Mouse (Mus musculus) embryonic facial prominence, embryonic 15.5 days (tissue): Measurements from ENCODE around the gene Il6ra. TPM values are rescaled to one million over a fixed set of nuclear protein-coding genes. Genes with fewer than 3 reads are reported as not detected.

Experiments
- ATAC-seq: fragments of 200-750 bp; cut with Nextera tagmentation; 2 replicates; pipeline ENCODE4 v1.8.0; 2017; ENCODE audit warnings: low read depth, moderate TSS enrichment; ENCODE audit not compliant: insufficient number of reproducible peaks, low FRiP score, low TSS enrichment
- H3K27ac ChIP-seq: fragments of 300-500 bp; sonication (generic); replicated peaks from 2 replicates; pipeline ENCODE4 v1.5.1; 2015; ENCODE audit warnings: mild to moderate bottlenecking, inconsistent platforms
- H3K27me3 ChIP-seq: fragments of 300-500 bp; sonication (generic); 2 replicates; pipeline ENCODE4 v1.6.1; 2015; ENCODE audit warnings: inconsistent platforms
- H3K36me3 ChIP-seq: fragments of 300-500 bp; sonication (generic); 2 replicates; pipeline ENCODE4 v1.6.1; 2015; ENCODE audit warnings: mild to moderate bottlenecking, inconsistent platforms
- H3K4me1 ChIP-seq: fragments of 300-500 bp; sonication (generic); 2 replicates; pipeline ENCODE4 v1.6.1; 2015; ENCODE audit warnings: inconsistent platforms
- H3K4me2 ChIP-seq: fragments of 300-500 bp; sonication (generic); replicated peaks from 2 replicates; pipeline ENCODE4 v1.6.1; 2015; ENCODE audit warnings: mild to moderate bottlenecking, inconsistent platforms
- H3K4me3 ChIP-seq: fragments of 300-500 bp; sonication (generic); replicated peaks from 2 replicates; pipeline ENCODE4 v1.5.1; 2015; ENCODE audit warnings: mild to moderate bottlenecking, inconsistent platforms
- H3K9ac ChIP-seq: fragments of 300-500 bp; sonication (generic); 2 replicates; pipeline ENCODE4 v1.6.1; 2015; ENCODE audit warnings: inconsistent platforms
- H3K9me3 ChIP-seq: fragments of 300-500 bp; sonication (generic); replicated peaks from 2 replicates; pipeline ENCODE4 v1.6.1; 2016; ENCODE audit warnings: inconsistent platforms
- WGBS: fragments of 180-500 bp; shearing (Covaris S2); methylation state at CpG from one replicate; pipeline ENCODE4 v1.1.7; 2015; 5-methylcytosine and 5-hydroxymethylcytosine counted together
- polyA plus RNA-seq: library from polyadenylated mRNA; unstranded; fragments of >200 nt; fragmentation: Nextera tagmentation; extraction: Ambion mirVana; gene quantifications from 2 replicates; pipeline ENCODE4 v1.2.1, GENCODE M21; 2015

The Il6ra gene
- polyA plus RNA-seq, 1 experiment from 2014 or later = 3.4 TPM

DNA sequence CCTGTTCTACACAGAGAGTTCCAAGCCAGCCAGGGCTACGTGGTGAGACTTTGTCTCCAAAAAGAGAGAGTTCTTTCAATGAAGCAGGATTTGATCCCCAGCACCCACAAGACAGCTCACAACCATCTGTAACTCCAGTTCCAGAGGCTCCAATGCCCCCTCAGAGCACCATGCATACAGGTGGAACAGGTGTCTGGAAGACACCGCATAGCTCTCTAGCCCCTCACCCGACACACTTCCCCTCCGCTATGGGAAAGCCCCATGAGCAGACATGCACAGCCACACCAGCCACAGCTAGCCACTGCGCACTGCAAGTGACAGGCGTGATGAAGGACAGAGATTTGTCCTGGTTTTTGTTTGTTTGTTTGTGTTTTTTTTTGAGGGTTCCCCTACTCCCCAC lies 4.2 kb downstream of the Il6ra start:
- Histone ChIP-seq H3K27me3 (peaks cover 17% of the 10 kb centered on the region), H3K9me3 (no peaks in the 10 kb centered on the region), H3K4me3 (no peak overlapping the region), H3K36me3 (no peaks in the 10 kb centered on the region), H3K27ac (no peak overlapping the region), H3K9ac (no peak overlapping the region), H3K4me1 (peaks cover 21% of the 10 kb centered on the region), H3K4me2 (no peak overlapping the region)
- WGBS = 70% methylated on average over 6 of the region's 6 CpGs
- no peak for ATAC-seq

DNA sequence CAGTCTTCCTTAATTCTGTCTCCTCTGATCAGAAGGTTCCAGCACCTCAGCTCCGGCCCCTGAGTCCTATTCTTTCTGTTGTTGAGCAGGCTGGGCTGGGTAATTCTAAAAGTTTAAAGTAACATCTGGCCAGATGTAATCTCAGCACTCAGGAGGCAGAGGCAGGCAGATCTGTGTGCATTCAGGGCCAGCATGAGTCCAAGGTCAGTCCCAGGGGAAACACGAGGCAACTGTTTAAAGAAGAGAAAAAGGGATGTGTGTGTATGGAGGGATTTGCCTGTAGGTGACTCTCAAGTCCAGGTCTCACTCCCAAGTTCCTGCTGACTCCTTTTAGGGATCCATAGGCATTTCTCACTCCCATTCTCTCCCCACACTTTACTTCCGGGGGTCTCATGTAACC lies 5.2 kb downstream of the Il6ra start:
- Histone ChIP-seq H3K27ac (no peak overlapping the region), H3K4me1 (peaks cover 13% of the 10 kb centered on the region), H3K27me3 (peaks cover 9% of the 10 kb centered on the region), H3K9ac (no peak overlapping the region), H3K36me3 (no peaks in the 10 kb centered on the region), H3K4me2 (no peak overlapping the region), H3K9me3 (no peaks in the 10 kb centered on the region), H3K4me3 (no peak overlapping the region)
- WGBS = 79% methylated on average over 3 of the region's 3 CpGs
- no peak for ATAC-seq

DNA sequence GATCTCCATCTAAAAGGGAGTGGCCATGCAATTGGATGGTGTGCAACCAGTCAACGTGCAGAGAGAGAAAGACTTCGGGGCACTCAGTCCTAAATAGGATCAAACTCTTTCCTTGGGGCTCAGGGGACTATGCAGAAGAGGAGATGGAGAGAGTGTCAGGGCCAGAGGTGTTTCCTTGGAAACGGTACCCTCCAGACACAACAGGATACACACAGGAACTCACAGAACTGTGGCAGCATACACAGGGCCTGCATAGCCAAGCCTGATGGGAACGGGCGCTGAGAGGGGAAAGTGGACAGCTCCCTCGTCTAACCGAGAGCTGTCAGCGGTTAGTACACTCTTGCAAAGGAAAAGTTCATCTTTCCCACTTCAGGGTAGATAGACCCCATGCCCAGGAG lies 13.5 kb downstream of the Il6ra start:
- no peaks in the 10 kb centered on the region for H3K9me3 ChIP-seq
- peaks cover 32% of the 10 kb centered on the region for H3K4me1 ChIP-seq
- 62% methylated on average over 8 of the region's 8 CpGs for WGBS
- H3K27me3 ChIP-seq = no peaks in the 10 kb centered on the region
- ATAC-seq = no peak
- no peak overlapping the region for H3K4me3 ChIP-seq
- H3K9ac ChIP-seq = no peak overlapping the region
- H3K4me2 ChIP-seq = no peak overlapping the region
- no peaks in the 10 kb centered on the region for H3K36me3 ChIP-seq
- no peak overlapping the region for H3K27ac ChIP-seq

DNA sequence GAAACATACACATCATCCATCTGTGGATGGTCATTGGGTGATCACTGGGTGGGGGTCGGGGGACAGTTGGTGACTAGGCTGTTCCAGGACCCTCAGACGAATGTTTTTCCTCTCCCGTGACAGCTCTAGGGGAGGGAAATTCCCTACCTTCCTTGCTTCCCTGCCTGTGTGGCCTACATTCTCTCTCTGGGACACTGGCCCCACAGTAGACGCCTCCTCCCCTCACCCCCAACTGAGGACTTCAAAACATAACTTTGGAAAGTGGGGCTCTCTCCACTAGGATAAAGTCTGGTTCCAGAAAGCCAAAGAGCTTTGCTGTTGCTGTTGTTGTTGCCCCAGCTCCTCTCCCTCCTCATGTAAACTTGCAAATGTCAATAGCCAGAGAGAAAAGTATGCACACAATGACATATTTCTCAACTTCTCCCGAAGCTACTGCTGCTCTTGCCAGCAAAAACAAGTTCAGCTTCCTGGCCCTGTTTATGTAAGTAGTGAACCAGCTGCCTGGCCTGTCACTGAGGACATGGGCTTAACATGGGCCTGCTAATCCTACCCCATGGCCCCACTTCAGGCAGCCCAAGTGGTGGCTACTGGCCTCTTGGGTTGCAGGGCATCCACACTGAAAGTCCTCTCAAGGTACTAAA lies 14.0 kb downstream of the Il6ra start:
- H3K27me3 ChIP-seq = no peaks in the 10 kb centered on the region
- H3K27ac ChIP-seq = peak overlapping the region; percentile 51; the same call in 1 of the 2 replicates
- H3K9me3 ChIP-seq = no peaks in the 10 kb centered on the region
- WGBS = 44% methylated on average over 5 of the region's 5 CpGs
- H3K9ac ChIP-seq = no peak overlapping the region
- H3K4me2 ChIP-seq = no peak overlapping the region
- ATAC-seq = no peak
- no peak overlapping the region for H3K4me3 ChIP-seq
- no peaks in the 10 kb centered on the region for H3K36me3 ChIP-seq
- peaks cover 32% of the 10 kb centered on the region for H3K4me1 ChIP-seq

DNA sequence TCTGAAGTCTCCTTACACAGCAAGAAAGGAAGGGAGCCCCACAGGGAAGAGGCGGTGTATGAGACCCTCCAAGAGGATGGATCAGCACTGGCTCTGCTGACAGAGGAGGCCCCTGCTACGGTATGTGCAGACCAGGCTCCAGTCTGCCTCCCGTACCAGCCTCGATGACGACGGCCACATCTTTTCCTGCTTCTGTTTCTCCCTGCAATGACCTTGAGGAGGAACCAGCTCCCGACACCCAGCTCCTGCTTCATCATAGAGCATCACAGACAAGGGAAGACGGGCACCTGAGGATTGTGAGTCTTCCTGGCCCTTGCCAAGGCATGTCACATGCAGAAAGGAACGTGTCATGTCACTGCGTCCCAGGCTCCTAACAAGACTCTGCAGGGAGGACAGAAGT lies 15.0 kb downstream of the Il6ra start:
- no peak for ATAC-seq
- H3K9me3 ChIP-seq = no peaks in the 10 kb centered on the region
- no peaks in the 10 kb centered on the region for H3K27me3 ChIP-seq
- H3K4me3 ChIP-seq = no peak overlapping the region
- H3K27ac ChIP-seq = peak overlapping the region; percentile 78
- peaks cover 32% of the 10 kb centered on the region for H3K4me1 ChIP-seq
- H3K36me3 ChIP-seq = no peaks in the 10 kb centered on the region
- no peak overlapping the region for H3K9ac ChIP-seq
- whole genome bisulfite sequencing = 52% methylated on average over 10 of the region's 10 CpGs
- no peak overlapping the region for H3K4me2 ChIP-seq

DNA sequence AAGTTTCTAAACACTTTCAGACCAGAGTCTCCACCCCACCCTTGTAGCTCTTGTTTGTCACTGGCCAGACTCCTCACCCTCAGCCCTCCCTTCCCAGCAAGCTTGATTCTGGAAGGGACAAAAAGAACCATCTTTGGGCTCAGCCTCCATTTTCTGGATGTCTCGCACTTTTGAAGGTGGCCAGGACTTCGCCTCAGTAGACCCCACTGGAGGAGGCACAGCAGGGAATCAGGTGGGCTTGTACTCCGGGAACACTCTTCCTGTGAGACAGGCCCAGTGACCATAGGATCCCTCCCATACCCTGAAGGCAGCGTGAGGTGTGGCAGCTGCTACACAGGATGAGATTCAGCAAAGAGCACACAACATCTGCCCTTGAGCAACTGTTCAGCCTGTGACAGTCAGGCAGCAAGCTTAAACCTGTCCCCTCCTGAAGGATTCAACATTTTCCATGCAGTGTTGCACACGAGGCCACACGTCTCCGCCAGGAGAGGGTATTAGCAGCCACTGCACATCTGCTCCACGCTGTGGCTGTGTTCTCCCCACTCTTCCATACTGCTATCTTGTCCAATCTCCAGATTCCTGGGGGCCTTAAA lies 15.7 kb downstream of the Il6ra start:
- Histone ChIP-seq H3K4me3 (no peak overlapping the region), H3K27me3 (no peaks in the 10 kb centered on the region), H3K9ac (no peak overlapping the region), H3K36me3 (no peaks in the 10 kb centered on the region), H3K4me1 (peaks cover 32% of the 10 kb centered on the region), H3K4me2 (no peak overlapping the region), H3K27ac (peak overlapping the region; percentile 78), H3K9me3 (no peaks in the 10 kb centered on the region)
- no peak for ATAC-seq
- 49% methylated on average over 8 of the region's 8 CpGs for WGBS

DNA sequence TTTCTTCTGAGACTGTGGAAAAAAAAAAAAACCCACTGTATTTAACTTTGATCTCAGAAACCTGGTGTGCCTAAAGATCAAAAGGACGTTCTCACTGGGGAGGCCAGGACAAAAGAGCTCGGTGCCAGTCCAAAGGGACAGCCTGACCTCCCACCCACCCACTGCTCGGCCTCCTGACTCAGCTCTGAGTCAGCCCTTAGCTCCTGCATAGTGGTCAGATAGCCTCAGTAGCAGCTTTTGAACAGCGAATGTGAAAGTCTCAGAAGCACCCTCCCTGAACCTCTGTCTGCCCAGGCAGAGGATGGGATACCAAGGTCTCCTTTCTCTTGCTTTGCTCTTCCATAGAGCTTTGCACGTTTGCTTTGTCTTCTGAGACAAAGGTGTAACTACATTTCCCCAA lies 16.4 kb downstream of the Il6ra start:
- Histone ChIP-seq H3K4me1 (peaks cover 30% of the 10 kb centered on the region), H3K9ac (no peak overlapping the region), H3K4me3 (no peak overlapping the region), H3K27me3 (no peaks in the 10 kb centered on the region), H3K36me3 (no peaks in the 10 kb centered on the region), H3K9me3 (no peaks in the 10 kb centered on the region), H3K4me2 (no peak overlapping the region), H3K27ac (no peak overlapping the region)
- 25% methylated on average over 5 of the region's 5 CpGs for WGBS
- ATAC-seq = no peak

DNA sequence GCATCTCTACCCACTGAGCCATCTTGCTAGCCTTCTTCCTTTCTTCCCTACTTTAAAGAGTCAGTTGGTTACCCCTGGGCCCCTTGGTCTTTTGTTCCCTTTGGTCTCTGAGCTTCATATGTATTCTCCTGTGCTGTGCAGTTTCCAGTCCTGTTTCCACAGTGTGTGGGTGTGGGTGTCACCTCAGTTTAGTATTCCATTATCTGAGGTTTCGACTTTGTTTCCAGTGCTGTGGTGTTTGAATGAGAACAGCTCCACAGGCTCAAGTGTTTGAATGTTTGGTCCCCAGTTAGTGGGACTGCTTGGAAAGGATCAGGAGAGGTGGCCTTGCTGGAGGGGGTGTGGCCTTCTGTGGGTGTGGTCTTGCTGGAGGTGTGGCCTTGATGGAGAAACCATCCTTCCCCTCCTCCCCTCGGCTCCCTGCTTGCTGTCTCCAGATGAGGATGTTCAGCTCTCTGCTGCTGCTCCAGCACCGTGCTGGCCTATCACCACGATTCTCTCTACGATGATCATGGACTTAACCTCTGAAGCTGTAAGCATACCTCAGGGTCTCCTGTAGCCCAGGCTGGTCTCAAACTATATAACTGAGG lies 20.4 kb downstream of the Il6ra start:
- H3K36me3 ChIP-seq = no peaks in the 10 kb centered on the region
- H3K27ac ChIP-seq = no peak overlapping the region
- H3K4me1 ChIP-seq = peaks cover 10% of the 10 kb centered on the region
- WGBS = 81% methylated on average over 5 of the region's 5 CpGs
- H3K27me3 ChIP-seq = no peaks in the 10 kb centered on the region
- H3K4me2 ChIP-seq = no peak overlapping the region
- H3K9ac ChIP-seq = no peak overlapping the region
- no peak overlapping the region for H3K4me3 ChIP-seq
- no peaks in the 10 kb centered on the region for H3K9me3 ChIP-seq
- no peak for ATAC-seq

DNA sequence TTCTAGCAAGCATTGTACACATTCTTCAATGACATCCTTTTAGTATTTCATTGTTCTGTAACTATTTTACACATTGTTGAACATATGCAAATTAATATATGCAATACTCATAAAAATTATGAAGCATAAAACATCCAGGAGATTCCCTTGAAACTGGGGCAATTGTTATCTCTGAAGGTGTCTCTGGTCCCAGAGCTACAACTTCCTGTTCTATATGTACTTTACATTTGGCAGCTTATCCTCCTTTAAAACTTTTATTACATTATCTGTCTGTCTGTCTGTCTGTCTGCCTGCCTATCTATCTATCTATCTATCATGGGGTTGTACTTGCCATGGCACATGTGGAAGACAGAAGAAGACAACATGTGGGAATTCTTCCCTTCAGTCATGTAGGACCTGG lies 21.3 kb downstream of the Il6ra start:
- no peak overlapping the region for H3K9ac ChIP-seq

DNA sequence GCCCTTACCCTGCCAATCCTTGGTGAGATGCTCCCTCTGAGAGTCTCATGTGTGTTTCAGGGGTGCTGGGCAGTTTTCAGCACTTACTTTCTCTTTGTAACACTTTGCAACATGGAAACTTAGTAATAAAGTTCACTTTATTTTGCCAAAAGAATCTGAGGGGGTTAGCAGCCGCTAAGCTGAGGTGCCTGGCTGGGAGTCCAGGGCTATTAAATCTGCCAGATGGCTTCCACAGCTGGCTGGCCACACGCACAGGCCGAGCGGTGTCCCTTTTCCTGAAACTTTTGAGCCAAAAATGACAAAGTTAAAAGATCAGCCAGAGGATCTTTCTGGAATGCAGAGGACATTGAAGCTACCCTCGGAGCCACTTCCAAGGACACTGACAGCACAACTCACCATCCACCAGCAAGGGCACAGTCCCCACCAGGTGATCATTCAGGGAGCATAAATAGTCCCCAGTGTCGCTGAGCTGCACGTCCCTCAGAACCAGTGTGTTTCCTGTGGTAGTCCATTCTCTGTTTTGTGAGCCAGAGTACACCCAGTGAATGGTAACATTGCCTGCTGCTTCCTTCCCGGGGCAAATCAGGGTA lies 23.1 kb downstream of the Il6ra start:
- Histone ChIP-seq H3K4me2 (no peak overlapping the region), H3K27me3 (no peaks in the 10 kb centered on the region), H3K9me3 (no peaks in the 10 kb centered on the region), H3K36me3 (no peaks in the 10 kb centered on the region), H3K4me1 (no peaks in the 10 kb centered on the region), H3K9ac (no peak overlapping the region), H3K4me3 (no peak overlapping the region), H3K27ac (no peak overlapping the region)
- no peak for ATAC-seq
- 68% methylated on average over 8 of the region's 8 CpGs for WGBS

More for the DNA sequence above, 21.3 kb downstream of the Il6ra start:
- Histone ChIP-seq H3K27me3 (no peaks in the 10 kb centered on the region), H3K9me3 (no peaks in the 10 kb centered on the region), H3K4me1 (peaks cover 4% of the 10 kb centered on the region; the same call in 1 of the 2 replicates), H3K4me3 (no peak overlapping the region), H3K27ac (no peak overlapping the region), H3K36me3 (no peaks in the 10 kb centered on the region), H3K4me2 (no peak overlapping the region)
- ATAC-seq = no peak

DNA sequence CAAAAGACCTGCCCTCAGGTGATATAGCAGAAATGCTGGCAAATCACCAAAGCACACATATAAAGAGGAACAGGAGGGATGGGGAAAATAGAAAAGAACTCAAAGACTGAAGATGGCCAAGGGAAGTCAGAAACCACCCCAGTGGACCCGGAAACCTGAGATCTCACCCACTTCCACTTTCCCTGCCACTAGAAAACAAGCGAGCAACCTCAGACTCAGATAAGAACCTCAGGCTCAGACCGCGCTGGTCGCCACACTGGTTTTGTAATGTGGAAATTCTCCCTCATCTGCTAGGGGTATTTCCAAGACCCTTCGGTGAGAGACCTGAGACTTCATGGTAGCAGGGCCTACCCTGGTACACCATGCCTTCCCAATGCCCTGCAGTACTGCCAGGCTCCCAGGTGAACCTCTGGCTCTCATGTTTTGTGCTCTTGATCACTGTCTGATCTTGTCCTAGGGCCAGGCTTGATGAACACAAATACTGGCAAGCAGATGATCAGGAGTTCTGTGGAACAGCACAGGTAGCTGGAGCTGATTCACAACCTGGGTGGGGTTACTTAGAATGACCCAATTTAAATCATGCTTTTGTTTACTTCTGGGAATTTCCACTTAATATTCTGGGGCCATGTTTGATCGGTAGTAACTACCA lies 25.3 kb downstream of the Il6ra start:
- 84% methylated on average over 7 of the region's 7 CpGs for WGBS
- Histone ChIP-seq H3K9ac (no peak overlapping the region), H3K36me3 (no peaks in the 10 kb centered on the region), H3K27ac (no peak overlapping the region), H3K4me3 (no peak overlapping the region), H3K4me1 (no peaks in the 10 kb centered on the region), H3K4me2 (no peak overlapping the region), H3K9me3 (no peaks in the 10 kb centered on the region), H3K27me3 (no peaks in the 10 kb centered on the region)
- no peak for ATAC-seq
